Mouse (Mus musculus) embryonic facial prominence, embryonic 12.5 days (tissue): ENCODE results near the gene Lbx2. TPM values are rescaled to one million over a fixed set of nuclear protein-coding genes. Genes with fewer than 3 reads are reported as not detected.
A peak's percentile ranks its signal among the peaks of the same experiment; 100 is the strongest.

Source experiments
- ATAC-seq: fragments of 200-750 bp; cut with Nextera tagmentation; 2 replicates; pipeline ENCODE4 v1.8.0; 2017; ENCODE audit not compliant: insufficient number of reproducible peaks, insufficient read depth, low FRiP score, low TSS enrichment
- H3K27ac ChIP-seq: fragments of 300-500 bp; sonication (generic); 2 replicates; pipeline ENCODE4 v1.5.1; 2016; ENCODE audit warnings: mild to moderate bottlenecking
- H3K27me3 ChIP-seq: fragments of 300-500 bp; sonication (generic); 2 replicates; pipeline ENCODE4 v1.6.1; 2016; ENCODE audit warnings: mild to moderate bottlenecking, moderate library complexity
- H3K36me3 ChIP-seq: fragments of 300-500 bp; sonication (generic); 2 replicates; pipeline ENCODE4 v1.6.1; 2016; ENCODE audit warnings: mild to moderate bottlenecking
- H3K4me1 ChIP-seq: fragments of 300-500 bp; sonication (generic); 2 replicates; pipeline ENCODE4 v1.6.1; 2016
- H3K4me2 ChIP-seq: fragments of 300-500 bp; sonication (generic); replicated peaks from 2 replicates; pipeline ENCODE4 v1.6.1; 2016; ENCODE audit warnings: mild to moderate bottlenecking, moderate library complexity
- H3K4me3 ChIP-seq: fragments of 300-500 bp; sonication (generic); 2 replicates; pipeline ENCODE4 v1.5.1; 2016; ENCODE audit warnings: mild to moderate bottlenecking
- H3K9ac ChIP-seq: fragments of 300-500 bp; sonication (generic); 2 replicates; pipeline ENCODE4 v1.6.1; 2016; ENCODE audit warnings: mild to moderate bottlenecking, moderate library complexity
- H3K9me3 ChIP-seq: fragments of 300-500 bp; sonication (generic); 2 replicates; pipeline ENCODE4 v1.6.1; 2016; ENCODE audit warnings: mild to moderate bottlenecking, moderate library complexity
- WGBS: fragments of 180-500 bp; shearing (Covaris S2); methylation state at CpG from one replicate; pipeline ENCODE4 v1.1.7; 2016; 5-methylcytosine and 5-hydroxymethylcytosine counted together
- polyA plus RNA-seq: library from polyadenylated mRNA; unstranded; fragments of >200 nt; fragmentation: Nextera tagmentation; extraction: Ambion mirVana; gene quantifications from 2 replicates; pipeline ENCODE4 v1.2.1, GENCODE M21; 2016

Lbx2 gene
- polyA plus RNA-seq, 1 experiment from 2014 or later: 1.1 TPM

GRCm38 (mm10) chr6:83125331-83125730 is 39.2 kb downstream of the Lbx2 start, which contains the start of gene Ino80b:
Ino80b (minus strand) TSS chr6:83125431.
- peak within 1 kb of the TSS; percentile 70 for H3K27ac ChIP-seq
- peak within 1 kb of the TSS; percentile 90 for H3K4me2 ChIP-seq
- 26% methylated on average over 5 of the region's 5 CpGs for WGBS
- no peaks in the 10 kb centered on the region for H3K9me3 ChIP-seq
- H3K4me1 ChIP-seq: peaks cover 25% of the 10 kb centered on the region
- H3K4me3 ChIP-seq: peak within 1 kb of the TSS; percentile 73
- no peaks in the 10 kb centered on the region for H3K36me3 ChIP-seq
- no peak for ATAC-seq
- peak within 1 kb of the TSS; percentile 69 for H3K9ac ChIP-seq
- H3K27me3 ChIP-seq: no peaks in the 10 kb centered on the region

- H3K9me3 ChIP-seq: no peaks in the 10 kb centered on the region
- no peaks in the 10 kb centered on the region for H3K27me3 ChIP-seq
- H3K4me2 ChIP-seq: no peak overlapping the region
- H3K4me3 ChIP-seq: no peak overlapping the region
- 94% methylated on average over 5 of the region's 5 CpGs for WGBS
- no peaks in the 10 kb centered on the region for H3K36me3 ChIP-seq
- H3K4me1 ChIP-seq: peaks cover 25% of the 10 kb centered on the region
- H3K9ac ChIP-seq: no peak overlapping the region
- H3K27ac ChIP-seq: no peak overlapping the region
- ATAC-seq: no peak
Observed at GRCm38 (mm10) chr6:83127419-83127818, 41.3 kb downstream of the Lbx2 start.

- WGBS: 75% methylated on average over 6 of the region's 6 CpGs
- no peaks in the 10 kb centered on the region for H3K9me3 ChIP-seq
- ATAC-seq: no peak
Observed at GRCm38 (mm10) chr6:83131469-83132034, 45.4 kb downstream of the Lbx2 start.

GRCm38 (mm10) chr6:83132176-83132919 is 46.2 kb downstream of the Lbx2 start:
- Histone ChIP-seq H3K9me3 (no peaks in the 10 kb centered on the region), H3K4me1 (peaks cover 18% of the 10 kb centered on the region), H3K4me2 (no peak overlapping the region), H3K27ac (no peak overlapping the region), H3K4me3 (no peak overlapping the region), H3K36me3 (no peaks in the 10 kb centered on the region), H3K27me3 (no peaks in the 10 kb centered on the region), H3K9ac (no peak overlapping the region)
- no peak for ATAC-seq
- WGBS: 86% methylated on average over 9 of the region's 9 CpGs

More at GRCm38 (mm10) chr6:83131469-83132034, 45.4 kb downstream of the Lbx2 start:
- H3K36me3 ChIP-seq: no peaks in the 10 kb centered on the region
- no peak overlapping the region for H3K4me2 ChIP-seq
- no peaks in the 10 kb centered on the region for H3K27me3 ChIP-seq
- H3K27ac ChIP-seq: no peak overlapping the region
- H3K4me1 ChIP-seq: peaks cover 15% of the 10 kb centered on the region
- no peak overlapping the region for H3K9ac ChIP-seq
- H3K4me3 ChIP-seq: no peak overlapping the region

GRCm38 (mm10) chr6:83134226-83134625 is 48.1 kb downstream of the Lbx2 start:
- Histone ChIP-seq H3K4me1 (peaks cover 30% of the 10 kb centered on the region), H3K36me3 (no peaks in the 10 kb centered on the region), H3K4me3 (no peak overlapping the region), H3K27ac (no peak overlapping the region), H3K4me2 (no peak overlapping the region), H3K27me3 (no peaks in the 10 kb centered on the region), H3K9me3 (no peaks in the 10 kb centered on the region), H3K9ac (no peak overlapping the region)
- WGBS: 62% methylated on average over 3 of the region's 3 CpGs
- no peak for ATAC-seq

GRCm38 (mm10) chr6:83134951-83135513 is 48.9 kb downstream of the Lbx2 start, which contains the start of gene Rtkn:
Rtkn (plus strand) TSS chr6:83135463.
- 58% methylated on average over 7 of the region's 7 CpGs for WGBS
- Histone ChIP-seq H3K4me1 (peaks cover 38% of the 10 kb centered on the region), H3K36me3 (no peaks in the 10 kb centered on the region), H3K27ac (peak within 1 kb of the TSS; percentile 100), H3K4me3 (peak within 1 kb of the TSS; percentile 51), H3K27me3 (no peaks in the 10 kb centered on the region), H3K9ac (peak within 1 kb of the TSS; percentile 83), H3K4me2 (peak within 1 kb of the TSS; percentile 70), H3K9me3 (no peaks in the 10 kb centered on the region)
- no peak for ATAC-seq

GRCm38 (mm10) chr6:83135571-83136161 is 49.5 kb downstream of the Lbx2 start:
- Histone ChIP-seq H3K9ac (peak overlapping the region; percentile 83), H3K27me3 (no peaks in the 10 kb centered on the region), H3K4me3 (peak overlapping the region; percentile 51), H3K36me3 (no peaks in the 10 kb centered on the region), H3K9me3 (no peaks in the 10 kb centered on the region), H3K27ac (peak overlapping the region; percentile 100), H3K4me1 (peaks cover 39% of the 10 kb centered on the region), H3K4me2 (peak overlapping the region; percentile 70)
- no peak for ATAC-seq
- WGBS: 2% methylated on average over 36 of the region's 37 CpGs

GRCm38 (mm10) chr6:83136291-83136880 is 50.2 kb downstream of the Lbx2 start:
- Histone ChIP-seq H3K9ac (peak overlapping the region; percentile 83), H3K4me3 (peak overlapping the region; percentile 51), H3K4me2 (peak overlapping the region; percentile 70), H3K27ac (peak overlapping the region; percentile 100), H3K36me3 (no peaks in the 10 kb centered on the region), H3K4me1 (peaks cover 40% of the 10 kb centered on the region), H3K9me3 (no peaks in the 10 kb centered on the region), H3K27me3 (no peaks in the 10 kb centered on the region)
- no peak for ATAC-seq
- WGBS: 11% methylated on average over 5 of the region's 5 CpGs

- H3K9me3 ChIP-seq: no peaks in the 10 kb centered on the region
- H3K27me3 ChIP-seq: 0 out of 2 replicates have a peak, but pooled peaks cover 5% of the 10 kb centered on the region
- H3K27ac ChIP-seq: peak overlapping the region; percentile 100
- peak overlapping the region; percentile 51 for H3K4me3 ChIP-seq
- H3K4me2 ChIP-seq: peak overlapping the region; percentile 70
- no peaks in the 10 kb centered on the region for H3K36me3 ChIP-seq
- 1% methylated on average over 26 of the region's 26 CpGs for WGBS
- peaks cover 46% of the 10 kb centered on the region for H3K4me1 ChIP-seq
- peak overlapping the region; percentile 83 for H3K9ac ChIP-seq
- ATAC-seq: peak; percentile 85
Observed at GRCm38 (mm10) chr6:83136881-83137575, 50.9 kb downstream of the Lbx2 start.

GRCm38 (mm10) chr6:83137576-83137950 is 51.4 kb downstream of the Lbx2 start:
- Histone ChIP-seq H3K4me1 (peaks cover 52% of the 10 kb centered on the region), H3K4me2 (peak overlapping the region; percentile 70), H3K36me3 (no peaks in the 10 kb centered on the region), H3K27ac (peak overlapping the region; percentile 100), H3K4me3 (peak overlapping the region; percentile 51), H3K27me3 (0 out of 2 replicates have a peak, but pooled peaks cover 5% of the 10 kb centered on the region), H3K9me3 (no peaks in the 10 kb centered on the region), H3K9ac (peak overlapping the region; percentile 83)
- peak; percentile 64 for ATAC-seq
- 0% methylated on average over 12 of the region's 12 CpGs for WGBS
